Mouse (Mus musculus) lung, postnatal 25 days (tissue): ENCODE data around the gene Krtcap3.
A peak's percentile ranks its signal among the peaks of the same experiment; 100 is the strongest.
"Not testable (repeated sequence)": the region's sequence is repeated elsewhere in the genome, so short reads cannot be mapped to it uniquely, and the experiment has no call there.

Experiments used
- DNase-seq: peaks from one replicate; pipeline ENCODE4 v3.0.0; 2022; ENCODE audit warnings: low spot score

Gene Krtcap3

DNA sequence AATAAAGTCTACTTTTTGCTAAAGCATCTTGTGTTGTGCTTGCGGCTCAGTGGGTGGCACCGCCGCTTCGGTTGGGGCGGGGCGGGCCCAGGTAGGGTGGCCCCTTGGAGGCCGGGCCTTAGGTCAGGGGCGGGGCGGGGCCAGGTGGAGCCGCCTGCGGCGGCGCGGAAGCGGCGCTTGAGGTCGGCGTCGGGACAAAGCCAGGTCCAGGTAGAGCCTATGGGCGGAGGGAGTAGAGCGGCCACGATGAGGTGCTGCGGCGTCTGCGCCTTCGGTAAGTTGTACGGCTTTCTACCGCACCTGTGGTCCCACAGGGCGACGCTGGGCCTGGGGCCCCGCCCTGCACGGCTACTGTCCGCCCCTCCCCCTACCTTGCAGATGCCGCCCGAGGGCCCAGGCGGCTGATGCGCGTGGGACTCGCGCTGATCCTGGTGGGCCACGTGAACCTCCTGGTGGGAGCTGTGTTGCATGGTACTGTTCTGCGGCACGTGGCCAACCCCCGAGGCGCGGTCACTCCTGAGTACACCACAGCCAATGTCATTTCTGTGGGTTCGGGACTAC, at the start of gene Krtcap3:
Krtcap3 (plus strand) TSS at position 151 of the 561 bp plus-strand sequence.
- DNase-seq = peak; percentile 69

DNA sequence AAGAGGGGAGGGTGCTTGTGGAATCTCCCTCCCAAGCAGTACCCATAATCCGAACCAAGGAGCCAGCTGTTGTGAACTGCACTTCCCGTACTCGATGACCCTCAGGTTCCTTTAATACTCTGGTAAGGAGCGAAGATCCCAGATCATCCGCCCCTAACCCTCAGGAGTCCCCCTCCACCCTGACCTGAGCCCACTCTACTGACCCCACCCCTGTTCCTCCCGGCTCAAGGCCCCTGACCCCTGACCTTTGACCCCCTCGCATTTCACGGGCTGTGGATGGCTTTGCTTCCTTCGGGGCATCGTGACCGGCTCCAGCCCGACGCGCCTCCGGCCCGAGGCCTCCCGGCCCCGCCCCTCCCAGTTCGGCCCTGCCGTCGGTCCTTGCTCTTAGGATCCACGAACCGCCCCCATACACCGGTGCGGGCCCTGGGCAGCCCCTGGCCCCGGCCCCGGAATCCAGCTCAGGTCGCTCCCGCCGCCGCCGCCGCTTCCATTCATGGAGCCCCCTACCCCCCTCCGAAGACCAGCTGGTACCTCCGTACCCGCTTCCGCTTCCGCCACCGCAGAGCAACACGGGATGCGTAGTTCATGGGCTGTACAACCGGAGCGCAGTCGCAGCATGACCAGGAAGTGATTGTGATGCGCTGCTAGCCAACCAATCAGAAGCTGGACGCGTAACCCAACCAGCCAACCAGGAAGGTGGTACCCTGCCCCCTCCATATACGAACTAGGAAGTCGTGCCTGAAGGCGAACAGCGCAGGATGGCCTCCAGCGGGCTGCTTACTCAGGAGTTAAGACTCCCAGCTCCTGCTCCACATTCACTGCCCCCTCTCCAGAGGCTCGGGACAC, 49.5 kb upstream of the Krtcap3 start, which contains the start of gene Zfp513:
Zfp513 (minus strand) TSS at position 562 of the 849 bp plus-strand sequence.
- peak; percentile 99 for DNase-seq

DNA sequence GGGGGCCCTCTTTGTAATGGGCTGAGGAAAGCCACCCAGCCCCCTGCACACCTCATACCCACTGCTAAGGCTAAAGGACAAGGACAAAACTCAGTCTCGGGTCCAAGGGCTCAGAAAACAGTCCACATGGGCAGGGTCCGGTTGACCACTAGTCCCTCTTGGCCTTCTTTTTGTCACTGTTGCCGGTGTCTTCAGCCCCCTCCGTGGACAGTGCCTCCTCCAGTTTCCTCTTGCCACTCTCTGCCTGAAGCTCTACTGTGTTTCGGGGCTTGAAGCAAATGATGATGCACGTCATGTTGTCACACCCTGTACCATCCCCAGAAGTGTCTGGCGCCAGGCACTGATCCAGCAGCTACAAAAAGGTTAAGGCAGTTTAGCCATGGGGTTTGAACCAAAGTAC, 48.6 kb upstream of the Krtcap3 start:
- no peak for DNase-seq

DNA sequence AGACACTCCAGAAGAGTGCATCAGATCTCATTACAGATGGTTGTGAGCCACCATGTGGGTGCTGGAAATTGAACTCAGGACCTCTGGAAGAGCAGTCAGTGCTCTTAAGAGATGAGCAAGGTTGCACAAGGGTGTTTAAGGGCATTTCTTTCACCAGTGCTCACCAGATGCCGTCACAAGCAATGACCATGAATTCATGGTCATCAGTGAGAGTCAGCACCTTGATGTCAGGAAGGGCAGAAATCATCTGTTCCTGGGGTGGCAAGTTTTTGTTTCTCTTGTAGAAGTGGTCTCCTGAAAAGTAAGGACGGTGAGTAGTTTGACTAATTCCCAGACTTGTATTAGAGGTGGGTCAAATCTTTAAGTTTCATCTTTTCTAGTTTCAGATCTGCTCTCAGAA, 47.6 kb upstream of the Krtcap3 start:
- no peak for DNase-seq

GRCm38 (mm10) chr5:31204421-31204820, 47.1 kb upstream of the Krtcap3 start:
- no peak for DNase-seq

DNA sequence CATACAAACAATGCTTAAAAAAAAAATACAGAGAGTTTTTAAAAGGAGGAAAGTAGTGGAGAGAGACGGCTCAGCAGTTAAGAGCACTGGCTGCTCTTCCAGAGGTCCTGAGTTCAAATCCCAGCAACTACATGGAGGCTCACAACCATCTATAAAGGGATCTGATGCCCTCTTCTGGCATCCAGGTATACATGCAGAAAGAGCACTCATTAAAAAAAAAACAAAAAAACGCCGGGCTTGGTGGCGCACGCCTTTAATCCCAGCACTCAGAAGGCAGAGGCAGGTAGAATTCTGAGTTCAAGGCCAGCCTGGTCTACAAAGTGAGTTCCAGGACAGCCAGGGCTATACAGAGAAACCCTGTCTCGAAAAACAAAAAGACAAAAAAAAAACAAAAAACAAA, 34.9 kb upstream of the Krtcap3 start:
- not testable (repeated sequence) for DNase-seq

DNA sequence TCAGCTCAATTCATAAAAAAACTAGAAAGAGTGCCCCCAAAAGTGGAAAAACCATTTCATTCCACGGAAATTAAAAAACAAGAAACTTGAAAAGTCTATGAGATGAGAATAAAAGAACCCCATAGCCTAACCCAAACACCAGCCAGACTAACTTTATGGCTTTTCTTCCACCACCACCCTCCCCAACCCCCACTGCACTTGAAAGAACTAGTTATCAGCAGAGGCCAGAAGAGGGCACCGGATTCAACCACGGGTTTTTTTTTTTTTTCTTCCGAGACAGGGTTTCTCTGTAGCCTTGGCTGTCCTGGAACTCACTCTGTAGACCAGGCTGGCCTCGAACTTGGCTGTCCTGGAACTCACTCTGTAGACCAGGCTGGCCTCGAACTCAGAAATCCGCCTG, 33.2 kb upstream of the Krtcap3 start:
- DNase-seq = no peak

- no peak for DNase-seq
Measured at GRCm38 (mm10) chr5:31219070-31219469, 32.4 kb upstream of the Krtcap3 start.

- DNase-seq = no peak
Measured at GRCm38 (mm10) chr5:31219474-31219873, 32.0 kb upstream of the Krtcap3 start.

GRCm38 (mm10) chr5:31219911-31220447, 31.5 kb upstream of the Krtcap3 start:
- peak; percentile 29 for DNase-seq

DNA sequence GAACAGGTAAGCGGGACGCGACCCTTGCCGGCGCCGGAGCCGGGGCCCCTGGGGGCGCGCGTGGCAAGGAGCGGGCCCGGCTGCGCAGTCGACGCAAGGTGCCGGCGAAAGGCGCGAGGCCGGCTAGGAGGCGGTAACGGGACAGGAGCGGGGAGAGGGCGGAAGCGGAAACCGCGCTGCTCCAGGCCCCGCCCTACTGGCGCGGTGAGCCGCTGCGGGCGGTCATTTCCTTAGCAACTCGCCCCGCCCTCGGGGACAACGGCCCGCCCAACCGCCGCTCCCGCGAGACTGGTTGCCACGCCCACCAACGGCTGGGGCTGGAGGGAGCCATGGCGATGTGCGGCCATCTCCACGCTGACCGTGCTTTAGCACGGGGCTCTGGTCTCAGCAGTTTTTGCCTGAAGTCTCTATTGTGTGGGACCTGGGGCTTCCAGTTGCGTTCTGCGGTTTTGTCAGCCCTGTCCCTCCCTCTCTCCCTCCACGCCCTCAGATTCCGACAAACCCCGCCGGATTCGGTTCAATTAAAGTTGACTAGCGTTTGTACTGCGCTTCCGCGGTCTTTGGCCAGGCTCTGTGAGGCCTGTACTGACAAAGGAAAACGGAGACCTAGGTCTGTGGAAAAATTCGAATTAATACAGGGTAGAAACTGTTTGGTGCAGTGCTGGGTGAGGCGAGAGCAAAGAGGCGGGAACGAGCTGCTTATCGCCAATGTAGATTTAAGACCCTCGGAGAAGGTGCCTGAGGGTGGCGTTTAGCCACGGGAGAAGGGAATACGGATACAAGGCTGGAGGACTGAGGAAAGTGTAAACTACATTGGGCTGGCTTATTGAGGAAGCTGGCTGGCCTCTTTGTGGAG, 30.8 kb upstream of the Krtcap3 start, which contains the start of gene Ppm1g:
Ppm1g (minus strand) TSS at position 240 of the 856 bp plus-strand sequence.
- peak; percentile 97 for DNase-seq

DNA sequence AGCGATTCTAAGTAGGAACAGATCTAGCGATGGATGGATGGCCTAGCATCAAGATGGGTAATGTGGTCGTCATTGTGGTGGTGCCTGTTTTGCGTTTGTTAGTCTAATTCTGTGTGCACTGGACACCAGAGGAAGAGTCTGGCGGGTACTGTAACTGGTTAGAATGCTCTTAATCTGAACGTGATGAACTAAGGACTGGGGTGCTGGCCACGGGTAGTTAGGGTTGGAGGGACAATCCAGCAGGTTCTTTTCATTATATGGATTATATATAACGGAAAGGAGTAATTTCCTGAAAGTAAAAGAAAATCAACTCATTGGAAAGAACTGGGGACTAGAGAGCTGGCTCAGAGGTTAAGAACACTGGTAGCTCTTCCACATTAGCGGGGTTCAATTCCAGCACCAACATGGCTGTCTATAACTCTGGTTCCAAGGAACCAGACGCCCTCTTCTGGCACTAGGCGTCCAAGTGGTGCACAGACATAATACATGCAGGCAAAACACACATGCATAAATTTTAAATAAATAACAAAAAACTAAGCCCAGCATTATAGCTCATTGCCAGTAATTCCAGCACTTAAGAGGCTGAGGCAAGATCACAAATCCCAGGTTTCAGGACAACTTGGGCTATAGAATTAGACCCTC, 30.1 kb upstream of the Krtcap3 start:
- DNase-seq = no peak

DNA sequence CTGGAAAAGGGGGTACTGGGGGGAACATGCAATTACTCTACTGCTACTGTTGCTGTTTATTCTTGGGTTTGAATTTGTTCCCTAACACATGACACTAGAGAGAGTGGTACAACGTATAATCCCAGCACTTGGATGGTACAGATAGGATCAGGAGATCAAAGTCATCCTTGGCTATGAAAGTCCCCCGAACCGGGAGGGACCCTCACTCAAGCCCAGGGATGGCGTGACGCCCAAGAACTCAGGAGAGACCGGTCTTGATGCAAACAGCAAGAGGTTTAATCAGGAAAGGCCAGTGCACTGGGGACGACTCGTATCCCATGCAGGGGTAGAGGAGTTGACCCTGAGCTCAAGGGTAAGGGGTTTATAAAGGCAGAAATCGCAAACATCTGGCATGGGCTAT, 28.8 kb upstream of the Krtcap3 start:
- DNase-seq = no peak

GRCm38 (mm10) chr5:31226641-31227040, 24.9 kb upstream of the Krtcap3 start:
- no peak for DNase-seq

GRCm38 (mm10) chr5:31240637-31241521, 10.6 kb upstream of the Krtcap3 start, which contains the start of the genes Nrbp1 and Gm9970:
Nrbp1 (plus strand) TSS chr5:31240864.
Gm9970 (minus strand) TSS chr5:31241232.
- peak; percentile 97 for DNase-seq

- no peak for DNase-seq
Measured at GRCm38 (mm10) chr5:31241522-31242034, 9.9 kb upstream of the Krtcap3 start.

DNA sequence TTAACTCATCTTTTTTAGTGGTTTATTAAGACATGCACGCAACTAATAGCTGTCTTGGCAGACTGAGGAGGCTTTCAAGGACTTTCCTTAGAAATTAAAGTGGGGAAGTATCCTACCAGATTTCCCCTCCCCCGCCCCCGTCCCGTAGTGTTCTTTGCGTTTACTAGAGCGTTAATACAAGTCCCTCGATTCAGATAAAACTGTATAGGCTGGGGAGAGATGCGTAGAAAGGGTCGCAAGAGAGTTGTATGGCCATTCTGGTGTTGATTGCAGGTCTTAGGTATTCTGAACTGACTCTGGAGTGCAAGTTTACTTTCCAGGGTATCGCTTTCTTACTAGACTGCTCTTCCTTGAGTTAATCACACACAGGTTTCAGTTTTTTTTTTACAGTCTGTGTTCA, 9.3 kb upstream of the Krtcap3 start:
- DNase-seq = no peak

GRCm38 (mm10) chr5:31250716-31251115, 775 bp upstream of the Krtcap3 start:
- DNase-seq = no peak

DNA sequence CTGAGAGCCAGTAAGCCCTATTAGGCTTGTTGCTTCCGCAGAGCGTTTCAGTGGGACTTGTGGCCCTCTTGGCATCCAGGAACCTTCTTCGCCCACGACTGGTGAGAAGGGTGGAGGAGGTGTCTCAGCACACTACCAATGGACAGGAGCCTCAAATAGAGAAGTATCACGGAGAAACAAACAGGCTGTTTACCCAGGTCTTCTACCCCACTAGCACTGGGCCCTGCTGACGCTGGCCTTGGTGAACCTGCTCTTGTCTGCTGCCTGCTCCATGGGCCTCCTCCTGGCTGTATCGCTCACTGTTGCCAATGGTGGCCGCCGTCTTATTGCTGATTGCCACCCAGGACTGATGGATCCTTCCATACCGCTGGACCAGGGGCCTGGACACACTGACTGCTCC, 660 bp downstream of the Krtcap3 start:
- DNase-seq = no peak
